Comparison of ENCODE assay signal across 14 mouse cellular contexts in the genomic region with DNA sequence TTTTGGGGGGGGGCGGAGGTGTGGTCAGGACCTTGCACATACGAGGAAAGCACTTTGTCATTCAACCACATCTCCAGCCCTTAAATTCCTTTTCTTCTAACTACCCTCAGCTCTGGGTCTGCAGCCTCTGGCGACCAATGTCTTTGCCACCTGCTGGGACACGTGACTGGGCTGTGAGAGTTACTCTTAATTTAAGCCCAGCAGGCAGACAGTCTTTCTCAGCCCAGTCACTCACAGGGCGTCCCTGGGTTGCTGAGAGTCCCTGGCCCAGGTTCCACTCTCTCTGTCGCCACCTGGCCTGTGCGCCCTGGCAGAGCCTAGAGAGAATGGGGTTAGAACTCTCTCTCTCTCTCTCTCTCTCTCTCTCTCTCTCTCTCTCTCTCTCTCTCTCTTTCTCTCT. TPM values are rescaled to one million over a fixed set of nuclear protein-coding genes. Genes with fewer than 3 reads are reported as not detected.
A peak's percentile ranks its signal among the peaks of the same experiment; 100 is the strongest.
DNase-seq lines count a peak whose midpoint lies in the region; ATAC-seq and TF ChIP-seq lines count a peak whose summit lies in the region.
"Had no signal": no experiment of that assay in that cellular context is flagged by ENCODE, and none has a peak within 500 bp of the region (broad histone marks: within the 10 kb centered on the region; RNA-seq: fewer than 3 reads in every experiment).

No protein-coding gene starts in this region.

- peaks cover 9% of the 10 kb centered on the region; the same call in 1 of the 2 replicates for H3K27me3 ChIP-seq in kidney, embryonic 16.5 days (ENCODE audit: insufficient read depth, low read length)
- H3K27me3 ChIP-seq in CH12.LX (replicated peaks), result peaks cover 75% of the 10 kb centered on the region

- peak; percentile 21 to 28 for DNase-seq in kidney, postnatal 36 days
- DNase-seq in CH12.LX (ENCODE audit: extremely low read depth) (no peak), R1 (ENCODE audit: low read depth, low spot score) (peak; percentile 42), adipocyte (ENCODE audit: low spot score) (no peak)
- peak; percentile 86 for DNase-seq in cerebellum, adult 9-10 months
- DNase-seq in T-cell, adult 2 months (ENCODE audit: low spot score), result no peak
- no peak for DNase-seq in heart, postnatal 36 days
- DNase-seq: kidney, adult 9 months had no signal

- no peak for TF ChIP-seq CTCF in CH12.LX (conservative IDR thresholded peaks at IDR 0.05 in 1 of 2, IDR thresholded peaks at IDR 0.05 in 1 of 2; ENCODE audit: low read depth in 2 of 2, low read length in 2 of 2)

- no peak for TF ChIP-seq EP300 in CH12.LX (IDR thresholded peaks at IDR 0.05; ENCODE audit: low read length)

- TF ChIP-seq RAD21 in CH12.LX (IDR thresholded peaks at IDR 0.05; ENCODE audit: low read depth, low read length), result no peak

- H3K27ac ChIP-seq in kidney, embryonic 16.5 days (ENCODE audit: low read length), result no peak overlapping the region
- H3K27ac ChIP-seq in CH12.LX (ENCODE audit: insufficient read depth, low read depth), result no peak overlapping the region
- H3K27ac ChIP-seq: forebrain, embryonic 13.5 days; hindbrain, embryonic 12.5 days; limb, embryonic 15.5 days; lung, embryonic 15.5 days had no signal

- H3K36me3 ChIP-seq in kidney, embryonic 16.5 days (ENCODE audit: insufficient read depth, low read length), result no peaks in the 10 kb centered on the region
- H3K36me3 ChIP-seq in CH12.LX (replicated peaks in 1 of 2; ENCODE audit: control insufficient read depth in 1 of 2, insufficient read depth in 1 of 2, low read length in 1 of 2), result no peaks in the 10 kb centered on the region
- H3K36me3 ChIP-seq: heart, embryonic 12.5 days; hindbrain, embryonic 12.5 days; limb, embryonic 15.5 days; lung, embryonic 15.5 days had no signal

- no peaks in the 10 kb centered on the region for H3K9me3 ChIP-seq in kidney, embryonic 16.5 days (ENCODE audit: low read length)
- H3K9me3 ChIP-seq in CH12.LX (replicated peaks; ENCODE audit: low read length), result no peaks in the 10 kb centered on the region
- H3K9me3 ChIP-seq: forebrain, embryonic 13.5 days; heart, embryonic 12.5 days; hindbrain, embryonic 12.5 days; limb, embryonic 15.5 days; lung, embryonic 15.5 days had no signal

- WGBS in kidney, embryonic 16.5 days, result 5% methylated on average over 7 of the region's 7 CpGs

- H3K4me1 ChIP-seq in kidney, embryonic 16.5 days (ENCODE audit: insufficient read depth, low read length), result no peaks in the 10 kb centered on the region
- peaks cover 4 to 7% of the 10 kb centered on the region in 2 experiments; a peak in 3 of 4 replicates for H3K4me1 ChIP-seq in CH12.LX (ENCODE audit: control insufficient read depth in 1 of 2, insufficient read depth in 2 of 2)
- H3K4me1 ChIP-seq: heart, embryonic 12.5 days; lung, embryonic 15.5 days had no signal

- TF ChIP-seq POLR2A in CH12.LX (IDR thresholded peaks at IDR 0.05; ENCODE audit: low read depth, low read length), result no peak

- H3K4me3 ChIP-seq in kidney, embryonic 16.5 days (ENCODE audit: low read length), result no peak overlapping the region
- no peak overlapping the region for H3K4me3 ChIP-seq in CH12.LX (replicated peaks in 1 of 3; ENCODE audit: low read depth in 2 of 3, low read length in 2 of 3, poor library complexity in 1 of 3)
- H3K4me3 ChIP-seq: heart, embryonic 12.5 days; limb, embryonic 15.5 days; lung, embryonic 15.5 days had no signal

- intact Hi-C loops in heart, postnatal 36 days (cut with DNase I), result loop anchor here (5.0 kb wide), 1 partner anchor 37 kb away; no protein-coding TSS in a partner anchor

- H3K79me2 ChIP-seq in CH12.LX (replicated peaks; ENCODE audit: control insufficient read depth, extremely low read depth, insufficient read depth, poor library complexity, severe bottlenecking), result no peaks in the 10 kb centered on the region

- H3K9ac ChIP-seq in kidney, embryonic 16.5 days (replicated peaks; ENCODE audit: low read length), result no peak overlapping the region
- H3K9ac ChIP-seq in CH12.LX (ENCODE audit: insufficient read depth, low read depth), result no peak overlapping the region
- H3K9ac ChIP-seq: forebrain, embryonic 13.5 days; heart, embryonic 12.5 days; hindbrain, embryonic 12.5 days; limb, embryonic 15.5 days; lung, embryonic 15.5 days had no signal

- ATAC-seq in kidney, embryonic 16.5 days (ENCODE audit: low FRiP score, low TSS enrichment), result no peak
- ATAC-seq: forebrain, embryonic 13.5 days had no signal

- in situ Hi-C loops in CH12.LX (cut with MboI; ENCODE audit: low pct_ligation_motif_present, low pct_unique_long_range_greater_than_20kb, low sequenced_read_pairs), result loop anchor here (25.0 kb wide), 1 partner anchor 302 kb away; the partner anchor contains the start of genes Il27ra and Rln3

- H3K4me2 ChIP-seq in kidney, embryonic 16.5 days (replicated peaks; ENCODE audit: low read depth, low read length), result no peak overlapping the region
- no peak overlapping the region for H3K4me2 ChIP-seq in CH12.LX (ENCODE audit: insufficient read depth, low read depth, poor library complexity, severe bottlenecking)
- H3K4me2 ChIP-seq: heart, embryonic 12.5 days; limb, embryonic 15.5 days; lung, embryonic 15.5 days had no signal

- dilution Hi-C loops in CH12.LX (cut with MboI; ENCODE audit: extremely low pct_ligation_motif_present, extremely low pct_unique_long_range_greater_than_20kb, low sequenced_read_pairs), result no loop called here

TF ChIP-seq in CH12.LX, 34 proteins besides CTCF, POLR2A, EP300 and RAD21:
- TF ChIP-seq MEF2A (IDR thresholded peaks at IDR 0.05; ENCODE audit: borderline replicate concordance, low read depth, low read length), result no peak
- TF ChIP-seq KAT2A (IDR thresholded peaks at IDR 0.05; ENCODE audit: insufficient replicate concordance, low read length), result no peak
- TF ChIP-seq USF1 (IDR thresholded peaks at IDR 0.05; ENCODE audit: low read depth, low read length), result peak; percentile 25
- TF ChIP-seq ETS1 (conservative IDR thresholded peaks at IDR 0.05; ENCODE audit: low read depth, low read length), result no peak
- TF ChIP-seq MXI1 (IDR thresholded peaks at IDR 0.05; ENCODE audit: low read depth, low read length), result no peak
- TF ChIP-seq NRF1 (IDR thresholded peaks at IDR 0.05; ENCODE audit: low read depth, low read length), result no peak
- TF ChIP-seq USF2 (conservative IDR thresholded peaks at IDR 0.05; ENCODE audit: low read depth, low read length), result 0 out of 2 replicates have a peak, but pooled peaks have one; percentile 6

RNA-seq across cellular contexts. Expression of gene Cacna1a, which starts 48.9 kb away (rescaled TPM):
- polyA plus RNA-seq in kidney, embryonic 16.5 days (2015; fragmentation: Nextera tagmentation; extraction: Ambion mirVana), result 2.0 and 3.0 TPM in 2 replicates
- 6.9 and 9.1 TPM in 2 replicates for total RNA-seq in CH12.LX (2012; rRNA removed)
- total RNA-seq in CH12.LX (2014; rRNA removed), result 2.6 and 2.7 TPM in 2 replicates
- polyA plus RNA-seq in CH12.LX (2012; ENCODE audit: insufficient read length, low read depth), result 8.2 and 9.4 TPM in 2 replicates
- 1 to 10 TPM; 1.7 to 4.4 TPM for total RNA-seq in heart, postnatal 36 days (2021)

Comparison
In these comparisons a context has a peak if more than half of its experiments do, and no peak if none do; other contexts are left out.
1. DNase-seq: peak in kidney, postnatal 36 days (2 of 2), R1 (single experiment) and cerebellum, adult 9-10 months (single experiment); none in CH12.LX (single experiment), adipocyte (single experiment), T-cell, adult 2 months (single experiment) and heart, postnatal 36 days (0 of 2).